Mouse (Mus musculus): ENCODE measurements around the gene Nav2.

DNA sequence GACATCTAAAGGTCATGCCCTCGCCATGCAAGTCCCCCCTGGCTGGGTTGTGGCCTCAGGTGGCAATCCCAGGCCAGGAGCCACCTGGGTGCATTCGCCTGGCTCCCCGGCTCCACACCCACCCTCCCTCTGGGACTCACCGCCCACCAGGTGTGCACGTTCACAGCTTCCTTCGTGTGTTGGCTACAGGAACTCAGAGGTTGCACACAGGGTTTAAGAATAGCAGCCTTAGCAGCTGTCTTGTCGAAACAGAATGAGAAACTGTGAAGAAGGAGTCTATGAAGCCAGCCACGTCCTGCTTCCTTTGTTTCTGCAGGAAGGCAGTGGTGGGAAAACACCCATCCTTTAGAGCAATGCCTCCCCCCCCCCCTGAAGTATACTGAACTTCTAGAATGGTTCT, 210.5 kb downstream of the Nav2 start:
- TF ChIP-seq CTCF (IDR thresholded peaks at IDR 0.05) (no peak), EP300 (IDR thresholded peaks at IDR 0.05) (no peak)

Measured in lung, postnatal 0 days (tissue).